ENCODE assay signal across 8 mouse cellular contexts in genomic region chr12:49374606-49374995, GRCm38 (mm10). TPM values are rescaled to one million over a fixed set of nuclear protein-coding genes. Genes with fewer than 3 reads are reported as not detected.
DNase-seq lines count a peak whose midpoint lies in the region; ATAC-seq and TF ChIP-seq lines count a peak whose summit lies in the region.

No protein-coding gene starts in this region.

- H3K4me3 ChIP-seq in kidney, adult 2 months (ENCODE audit: insufficient read depth, low read depth, low read length), result no peak overlapping the region
- peak overlapping the region; percentile 32 for H3K4me3 ChIP-seq in forebrain, embryonic 11.5 days (ENCODE audit: low read depth, low read length)
- peak overlapping the region; percentile 15; the same call in 1 of the 2 replicates for H3K4me3 ChIP-seq in neural tube, embryonic 13.5 days

- TF ChIP-seq POLR2A in kidney, adult 2 months (IDR thresholded peaks at IDR 0.05; ENCODE audit: low read depth, low read length), result no peak

- WGBS in kidney, adult 2 months, result 2% methylated on average over 14 of the region's 14 CpGs
- under 1% methylated on average over 14 of the region's 14 CpGs for WGBS in forebrain, embryonic 11.5 days
- WGBS in neural tube, embryonic 13.5 days, result under 1% methylated on average over 14 of the region's 14 CpGs

- no peaks in the 10 kb centered on the region for H3K36me3 ChIP-seq in kidney, adult 2 months (ENCODE audit: control insufficient read depth, insufficient read depth, low read length)
- no peaks in the 10 kb centered on the region for H3K36me3 ChIP-seq in forebrain, embryonic 11.5 days (ENCODE audit: control insufficient read depth, insufficient read depth, low read length)
- no peaks in the 10 kb centered on the region for H3K36me3 ChIP-seq in neural tube, embryonic 13.5 days

- H3K27me3 ChIP-seq in kidney, adult 2 months (replicated peaks; ENCODE audit: control insufficient read depth, insufficient read depth, low read length), result peaks cover 1% of the 10 kb centered on the region; the same call in 1 of the 2 replicates
- peaks cover 22% of the 10 kb centered on the region for H3K27me3 ChIP-seq in forebrain, embryonic 11.5 days (ENCODE audit: control insufficient read depth, insufficient read depth, low read length)
- H3K27me3 ChIP-seq in neural tube, embryonic 13.5 days, result peaks cover 93% of the 10 kb centered on the region

- H3K4me2 ChIP-seq in forebrain, embryonic 11.5 days (ENCODE audit: low read depth, low read length, severe bottlenecking), result peak overlapping the region; percentile 61
- peak overlapping the region; percentile 36 for H3K4me2 ChIP-seq in neural tube, embryonic 13.5 days

- TF ChIP-seq CTCF in kidney, adult 2 months (conservative IDR thresholded peaks at IDR 0.05; ENCODE audit: insufficient read depth, insufficient read length, low read depth, low read length), result peak; percentile 41; the same call in 1 of the 2 replicates

- H3K27ac ChIP-seq in kidney, adult 2 months (ENCODE audit: insufficient read depth, low read depth, low read length), result no peak overlapping the region
- H3K27ac ChIP-seq in forebrain, embryonic 11.5 days (ENCODE audit: low read depth, low read length), result peak overlapping the region; percentile 63
- H3K27ac ChIP-seq in neural tube, embryonic 13.5 days (replicated peaks), result no peak overlapping the region

- no peaks in the 10 kb centered on the region for H3K9me3 ChIP-seq in forebrain, embryonic 11.5 days (ENCODE audit: control insufficient read depth, low read length)
- H3K9me3 ChIP-seq in neural tube, embryonic 13.5 days, result no peaks in the 10 kb centered on the region

- peak; percentile 31 for DNase-seq in kidney, adult 2 months
- DNase-seq in kidney, postnatal 25 days, result no peak
- peak; percentile 37 for DNase-seq in NIH3T3 (ENCODE audit: low read depth)
- peak; percentile 77 for DNase-seq in forebrain, embryonic 11.5 days (ENCODE audit: low spot score)
- peak; percentile 52 for DNase-seq in layer of hippocampus, adult 9-11 months
- DNase-seq in MN1 (ENCODE audit: low spot score), result no peak
- no peak for DNase-seq in urinary bladder, postnatal 25 days (ENCODE audit: low spot score)

- H3K4me1 ChIP-seq in kidney, adult 2 months (ENCODE audit: control insufficient read depth, insufficient read depth, low read length), result no peaks in the 10 kb centered on the region
- H3K4me1 ChIP-seq in forebrain, embryonic 11.5 days (replicated peaks; ENCODE audit: control insufficient read depth, insufficient read depth, low read length), result peaks cover 9% of the 10 kb centered on the region; the same call in 1 of the 2 replicates
- peaks cover 8% of the 10 kb centered on the region for H3K4me1 ChIP-seq in neural tube, embryonic 13.5 days (replicated peaks)

- peak overlapping the region; percentile 63 for H3K9ac ChIP-seq in forebrain, embryonic 11.5 days (ENCODE audit: low read length)
- no peak overlapping the region for H3K9ac ChIP-seq in neural tube, embryonic 13.5 days

- ATAC-seq in forebrain, embryonic 11.5 days (replicated peaks; ENCODE audit: low FRiP score), result no peak
- no peak for ATAC-seq in neural tube, embryonic 13.5 days (ENCODE audit: low read depth)

RNA-seq across cellular contexts. Expression of gene Foxg1, which starts 7.9 kb away (rescaled TPM):
- polyA plus RNA-seq in kidney, adult 2 months (2012; rRNA removed), result not detected in 2 replicates
- 40.4 and 45.5 TPM in 2 replicates for polyA plus RNA-seq in forebrain, embryonic 11.5 days (2014; fragmentation: Nextera tagmentation; extraction: Ambion mirVana)
- 0.06 and 0.29 TPM in 2 replicates for polyA plus RNA-seq in neural tube, embryonic 13.5 days (2015; fragmentation: Nextera tagmentation; extraction: Ambion mirVana)

RNA-seq across cellular contexts. Expression of gene Gm43517, which starts 10.4 kb away (rescaled TPM):
- not detected in 2 replicates for polyA plus RNA-seq in kidney, adult 2 months (2012; rRNA removed)
- 1.3 and 1.4 TPM in 2 replicates for polyA plus RNA-seq in forebrain, embryonic 11.5 days (2014; fragmentation: Nextera tagmentation; extraction: Ambion mirVana)
- polyA plus RNA-seq in neural tube, embryonic 13.5 days (2015; fragmentation: Nextera tagmentation; extraction: Ambion mirVana), result not detected in 2 replicates

Comparison
In these comparisons a context has a peak if more than half of its experiments do, and no peak if none do; other contexts are left out.
1. DNase-seq: peak in kidney, adult 2 months (single experiment), NIH3T3 (single experiment), forebrain, embryonic 11.5 days (single experiment) and layer of hippocampus, adult 9-11 months (single experiment); none in kidney, postnatal 25 days (0 of 2), MN1 (single experiment) and urinary bladder, postnatal 25 days (single experiment).
2. RNA of gene Foxg1, which starts 7.9 kb away (polyA plus RNA-seq): 40.4 to 45.5 TPM in forebrain, embryonic 11.5 days; 0.06 to 0.29 TPM in neural tube, embryonic 13.5 days and not detected in kidney, adult 2 months; every median in the first group is over 10 times any median in the second.